Comparison of ENCODE assay signal across 29 mouse cellular contexts in the genomic region with DNA sequence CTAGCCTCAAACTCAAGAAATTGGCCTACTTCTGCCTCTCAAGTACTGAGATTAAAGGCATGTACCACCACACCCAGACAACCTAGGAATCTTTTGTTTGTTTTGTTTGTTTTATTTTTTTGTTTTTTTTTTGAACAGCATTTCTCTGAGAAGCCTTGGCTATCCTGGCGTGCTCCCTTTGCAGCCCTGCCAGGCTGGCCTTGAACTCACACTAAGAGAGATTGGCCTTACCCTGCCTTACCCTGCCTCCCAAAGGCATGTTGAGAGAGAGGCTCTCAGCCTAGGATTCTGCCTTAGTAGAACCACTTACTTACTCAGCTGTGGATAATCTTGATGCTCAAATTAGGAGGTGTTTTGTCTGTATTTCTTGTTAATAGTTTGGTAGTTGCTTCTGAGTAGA. TPM values are rescaled to one million over a fixed set of nuclear protein-coding genes. Genes with fewer than 3 reads are reported as not detected.
A peak's percentile ranks its signal among the peaks of the same experiment; 100 is the strongest.
DNase-seq lines count a peak whose midpoint lies in the region; ATAC-seq lines count a peak whose summit lies in the region.
"Had no signal": no experiment of that assay in that cellular context is flagged by ENCODE, and none has a peak within 500 bp of the region (broad histone marks: within the 10 kb centered on the region; RNA-seq: fewer than 3 reads in every experiment).

No protein-coding gene starts in this region.

- H3K9ac ChIP-seq in neural tube, embryonic 15.5 days (replicated peaks) = no peak overlapping the region
- H3K9ac ChIP-seq: embryonic facial prominence, embryonic 12.5 days; embryonic facial prominence, embryonic 15.5 days; forebrain, postnatal 0 days; heart, embryonic 12.5 days; heart, embryonic 15.5 days; hindbrain, embryonic 13.5 days; intestine, embryonic 15.5 days had no signal

- H3K27me3 ChIP-seq in neural tube, embryonic 15.5 days (replicated peaks) = no peaks in the 10 kb centered on the region
- H3K27me3 ChIP-seq: CH12.LX; embryonic facial prominence, embryonic 12.5 days; embryonic facial prominence, embryonic 15.5 days; heart, embryonic 12.5 days; heart, embryonic 15.5 days; hindbrain, embryonic 13.5 days; intestine, embryonic 15.5 days; Patski had no signal

- no peaks in the 10 kb centered on the region for H3K9me3 ChIP-seq in neural tube, embryonic 15.5 days (replicated peaks)
- H3K9me3 ChIP-seq: embryonic facial prominence, embryonic 12.5 days; embryonic facial prominence, embryonic 15.5 days; G1E; heart, embryonic 12.5 days; heart, embryonic 15.5 days; hindbrain, embryonic 10.5 days; hindbrain, embryonic 13.5 days; intestine, embryonic 15.5 days had no signal

- WGBS in neural tube, embryonic 15.5 days = 78% methylated on average over 1 of the region's 1 CpGs

- peak; percentile 51 for DNase-seq in adrenal gland, adult 2 months
- DNase-seq in adrenal gland, adult 8-10 months = no peak
- DNase-seq in ovary, adult 18-20 months (ENCODE audit: low spot score) = peak; percentile 34
- no peak for DNase-seq in ovary, postnatal 36 days (ENCODE audit: low spot score)
- DNase-seq in adrenal gland, postnatal 25 days = peak; percentile 31
- DNase-seq: B cell, adult 2 months; cerebellum, adult 18-20 months; cerebellum, adult 9-10 months; cerebellum, postnatal 14 days; forebrain, postnatal 0 days; gastrocnemius, adult 2 months; gastrocnemius, postnatal 25 days; heart, adult 18-20 months; heart, postnatal 10 days; heart, postnatal 36 days; kidney, adult 11 months had no signal

- H3K4me2 ChIP-seq in neural tube, embryonic 15.5 days = no peak overlapping the region
- H3K4me2 ChIP-seq: embryonic facial prominence, embryonic 12.5 days; embryonic facial prominence, embryonic 15.5 days; heart, embryonic 12.5 days; heart, embryonic 15.5 days; hindbrain, embryonic 13.5 days; intestine, embryonic 15.5 days had no signal

- no peaks in the 10 kb centered on the region for H3K36me3 ChIP-seq in neural tube, embryonic 15.5 days
- H3K36me3 ChIP-seq: embryonic facial prominence, embryonic 12.5 days; embryonic facial prominence, embryonic 15.5 days; heart, embryonic 12.5 days; heart, embryonic 15.5 days; hindbrain, embryonic 13.5 days; intestine, embryonic 15.5 days had no signal

- no peak overlapping the region for H3K27ac ChIP-seq in neural tube, embryonic 15.5 days (replicated peaks)
- H3K27ac ChIP-seq: embryonic facial prominence, embryonic 12.5 days; embryonic facial prominence, embryonic 15.5 days; gastrocnemius, adult 2 months; heart, embryonic 15.5 days; hindbrain, embryonic 10.5 days; hindbrain, embryonic 13.5 days; intestine, embryonic 15.5 days had no signal

- H3K4me1 ChIP-seq in neural tube, embryonic 15.5 days = peaks cover 3% of the 10 kb centered on the region; the same call in 1 of the 2 replicates
- H3K4me1 ChIP-seq: embryonic facial prominence, embryonic 12.5 days; embryonic facial prominence, embryonic 15.5 days had no signal

- no peak overlapping the region for H3K4me3 ChIP-seq in neural tube, embryonic 15.5 days (replicated peaks)
- H3K4me3 ChIP-seq: embryonic facial prominence, embryonic 12.5 days; embryonic facial prominence, embryonic 15.5 days; gastrocnemius, adult 2 months; heart, embryonic 12.5 days; heart, embryonic 15.5 days; hindbrain, embryonic 10.5 days; hindbrain, embryonic 13.5 days; intestine, embryonic 15.5 days had no signal

- ATAC-seq in neural tube, embryonic 15.5 days (ENCODE audit: low FRiP score) = no peak
- ATAC-seq: forebrain, embryonic 14.5 days; forebrain, postnatal 0 days; hindbrain, embryonic 16.5 days; intestine, embryonic 15.5 days; Patski had no signal

RNA-seq across cellular contexts. Expression of gene Mark3, which starts 8.7 kb away (rescaled TPM):
- 10 to 100 TPM; 83.2 to 95.9 TPM for total RNA-seq in adrenal gland, adult 2 months (2021)
- polyA plus RNA-seq in adrenal gland, adult 2 months (2012; rRNA removed) = 33.5 and 35.8 TPM in 2 replicates
- total RNA-seq in adrenal gland, adult 8-10 months (2022) = 100 to 1,000 TPM in 1 of 4 experiments, 10 to 100 TPM in 3; 78.4 to 115 (median 93.2) TPM
- total RNA-seq in adrenal gland, postnatal 25 days (2021) = 101 and 109 TPM in 2 replicates
- 44.4 and 47.0 TPM in 2 replicates for polyA plus RNA-seq in neural tube, embryonic 15.5 days (2015; fragmentation: Nextera tagmentation; extraction: Ambion mirVana)

RNA-seq across cellular contexts. Expression of gene Eif5, which starts 45.2 kb away (rescaled TPM):
- 100 to 1,000 TPM; 327 to 470 TPM for total RNA-seq in adrenal gland, adult 2 months (2021)
- polyA plus RNA-seq in adrenal gland, adult 2 months (2012; rRNA removed) = 210 and 254 TPM in 2 replicates
- 100 to 1,000 TPM; 301 to 395 (median 347) TPM for total RNA-seq in adrenal gland, adult 8-10 months (2022)
- 338 and 346 TPM in 2 replicates for total RNA-seq in adrenal gland, postnatal 25 days (2021)
- 547 and 548 TPM in 2 replicates for polyA plus RNA-seq in neural tube, embryonic 15.5 days (2015; fragmentation: Nextera tagmentation; extraction: Ambion mirVana)

Comparison
In these comparisons a context has a peak if more than half of its experiments do, and no peak if none do; other contexts are left out.
1. DNase-seq: peak in adrenal gland, adult 2 months (single experiment), ovary, adult 18-20 months (single experiment) and adrenal gland, postnatal 25 days (single experiment); none in adrenal gland, adult 8-10 months (single experiment) and ovary, postnatal 36 days (single experiment).